Mouse (Mus musculus) megakaryocyte, embryonic 14.5 days (primary cell): Measurements from ENCODE around the gene Icam4.

Source experiments
- FLI1 ChIP-seq: IDR thresholded peaks from 2 replicates; pipeline ENCODE4 v1.6.1; 2012; ENCODE audit warnings: low read length, inconsistent platforms, mixed read lengths
- GATA1 ChIP-seq: IDR thresholded peaks from 3 replicates; pipeline ENCODE4 v1.6.1; 2012; ENCODE audit warnings: mixed read lengths, low read length, inconsistent platforms, borderline replicate concordance

- TF ChIP-seq GATA1 (no peak), FLI1 (no peak)
Measured at GRCm38 (mm10) chr9:21007313-21007952, 21.7 kb upstream of the Icam4 start.
